Mouse (Mus musculus): ENCODE measurements at regions not wholly inside any gene's neighbourhood (a gene's known extent, or its start where the extent isn't known, plus 50 kb on each side); places are given as distances from the start of the nearest gene placed in this dataset.

DNA sequence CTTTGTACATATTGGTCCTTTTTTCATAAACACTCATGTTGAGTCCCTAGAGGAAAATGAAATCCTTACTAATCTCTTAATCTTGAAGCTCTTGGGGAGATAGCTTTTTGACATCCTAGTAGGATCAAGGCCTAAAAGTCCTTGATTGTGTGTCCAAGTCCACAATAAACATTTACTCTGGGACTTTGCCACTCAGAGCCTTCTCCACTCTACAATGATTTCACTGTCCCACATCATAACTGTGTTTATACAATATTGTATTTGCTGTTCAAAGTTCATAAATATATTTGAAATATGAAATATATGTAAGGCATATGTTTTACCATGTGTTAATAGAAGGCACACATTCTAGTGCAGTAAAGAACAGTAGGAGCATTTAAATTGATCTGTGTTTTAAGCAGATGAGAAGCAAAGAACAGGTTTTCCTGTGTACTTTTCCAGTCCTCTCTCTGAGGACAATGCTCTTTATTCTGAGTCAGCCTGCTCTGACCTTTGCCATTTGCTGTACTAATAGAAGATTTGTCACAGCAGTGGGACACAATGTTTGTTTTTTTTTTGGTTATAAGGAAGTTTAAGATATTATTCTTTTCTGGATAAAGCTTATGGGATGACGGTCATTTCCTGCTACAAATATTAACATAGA is 130.7 kb upstream of the Gprin3 start:
- no peak for DNase-seq

DNA sequence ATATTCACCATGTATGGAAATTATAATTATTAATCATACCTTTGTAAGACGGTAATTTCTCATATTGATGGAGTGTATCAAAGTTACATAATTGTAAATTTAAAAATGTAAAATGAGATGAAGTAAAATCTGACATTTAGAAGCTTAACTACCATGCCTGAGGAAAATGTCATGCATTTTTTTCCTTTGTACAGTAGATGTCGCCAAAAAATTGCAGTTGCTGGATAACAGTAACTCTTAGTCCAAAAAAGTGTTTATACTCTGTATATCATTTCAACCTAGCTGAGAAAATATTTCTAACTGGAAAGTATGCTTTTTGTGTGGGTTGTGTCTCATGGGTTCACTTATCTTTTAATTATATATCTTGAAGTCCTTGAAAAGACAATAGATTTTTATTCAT is 110.9 kb upstream of the Gprin3 start:
- no peak for DNase-seq

DNA sequence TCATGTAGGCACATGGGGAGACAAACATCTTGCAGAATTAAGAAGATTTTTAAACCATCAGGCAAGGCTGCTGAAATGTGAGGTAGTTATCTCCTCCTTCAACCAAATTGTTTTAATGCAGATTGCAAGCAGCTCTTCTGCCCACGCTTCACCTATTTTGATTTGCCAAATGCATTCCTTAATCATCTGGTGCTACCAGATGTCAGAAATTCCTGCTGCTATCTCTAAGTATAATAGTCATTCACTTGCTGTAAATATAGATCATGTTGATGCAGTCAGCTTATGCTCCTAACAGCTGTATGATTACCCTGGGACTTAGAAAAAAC is 98.8 kb upstream of the Gprin3 start:
- no peak for DNase-seq

DNA sequence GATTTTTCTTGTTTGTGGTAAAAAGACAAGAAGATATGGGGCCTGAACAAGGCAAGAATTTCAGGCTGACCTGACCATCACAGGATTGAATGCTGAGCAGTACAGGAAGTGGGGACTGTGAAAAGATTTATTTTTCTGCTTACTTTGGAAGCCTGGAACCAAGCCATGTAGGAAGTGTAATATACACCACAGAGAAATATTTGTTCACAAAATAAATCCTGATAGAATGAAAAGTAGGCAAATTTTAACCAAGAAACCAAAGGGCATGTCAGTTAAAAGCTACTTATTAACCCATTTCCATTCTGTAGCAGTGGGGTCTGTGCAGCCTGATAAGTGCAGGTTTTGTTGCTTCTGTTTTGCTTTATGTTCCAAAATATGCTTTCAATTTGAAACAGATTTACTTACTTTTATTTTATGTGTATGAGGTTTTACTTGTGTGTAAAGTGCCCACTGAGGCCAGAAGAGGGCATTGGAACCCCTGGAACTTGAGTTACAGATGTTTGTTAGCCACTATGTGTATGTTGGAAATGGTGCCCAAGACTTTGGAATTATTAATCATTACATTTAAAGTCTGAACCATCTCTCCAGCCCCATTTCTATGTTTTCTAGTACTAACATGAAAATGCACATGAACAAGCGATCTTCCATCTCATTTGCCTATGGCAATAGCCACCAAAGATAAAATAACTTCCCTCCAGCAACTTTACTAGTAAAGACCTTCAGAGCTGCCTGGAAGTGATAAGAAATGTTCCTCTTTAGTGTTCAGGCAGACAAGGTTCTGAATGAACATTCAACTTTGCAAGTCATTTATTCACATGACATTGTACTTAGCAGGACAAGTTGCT is 98.2 kb upstream of the Gprin3 start:
- DNase-seq = no peak

DNA sequence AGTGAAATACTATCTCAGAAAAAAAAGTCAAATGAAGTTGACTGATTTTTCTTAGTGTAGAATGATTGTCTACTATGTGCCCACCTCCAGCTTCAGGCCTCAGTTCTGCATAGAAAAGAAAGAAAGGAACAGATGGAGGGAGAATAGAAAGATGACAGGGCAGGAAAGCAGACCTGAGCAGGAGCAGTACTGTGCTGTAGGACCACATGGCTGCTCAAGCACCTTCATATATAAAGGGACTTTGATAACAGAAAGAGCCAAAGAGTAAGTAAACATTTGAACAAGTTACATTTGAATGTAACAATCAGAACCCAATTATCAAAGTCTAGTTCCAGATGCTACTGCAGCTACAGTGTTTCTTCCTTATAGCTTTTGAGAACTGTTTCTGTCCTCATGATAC is 96.9 kb upstream of the Gprin3 start:
- no peak for DNase-seq

DNA sequence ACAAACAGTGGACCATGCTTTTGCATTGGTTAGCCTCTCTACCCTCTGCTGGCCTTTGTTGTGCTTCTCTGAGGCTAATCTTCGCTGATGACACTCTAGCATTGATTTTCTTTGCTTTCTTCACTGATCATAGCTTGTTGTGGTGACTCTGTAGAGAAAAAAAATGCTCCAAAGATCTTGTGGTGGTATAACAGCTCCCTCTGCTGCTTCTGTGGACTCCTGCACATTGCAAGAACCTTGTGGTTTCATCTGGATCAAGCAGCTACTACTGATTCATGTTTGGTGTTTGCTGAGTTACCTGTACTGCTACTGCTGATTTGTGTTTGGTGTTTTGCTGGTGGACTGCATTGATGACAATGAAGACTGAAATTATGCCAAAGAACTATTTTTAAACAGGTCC is 74.7 kb upstream of the Gprin3 start:
- no peak for DNase-seq

DNA sequence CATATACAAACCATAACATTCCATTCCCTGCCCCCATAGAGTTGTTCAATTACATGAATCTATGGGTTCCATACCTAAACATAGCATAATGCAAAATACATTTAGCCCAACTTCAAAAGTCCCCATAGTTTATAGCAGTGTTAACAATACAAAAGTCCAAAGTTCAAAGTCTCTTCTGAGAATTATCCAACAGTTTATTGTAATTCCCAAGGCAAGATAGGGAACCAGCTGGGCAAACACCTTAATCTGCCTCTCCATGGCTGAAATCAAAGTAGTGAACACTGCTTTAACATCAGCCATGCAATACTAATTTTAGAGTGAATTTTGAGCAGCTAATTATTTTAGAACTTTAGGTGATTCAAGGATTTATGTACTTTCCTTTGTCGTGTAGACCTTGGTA is 72.7 kb upstream of the Gprin3 start:
- DNase-seq = no peak

DNA sequence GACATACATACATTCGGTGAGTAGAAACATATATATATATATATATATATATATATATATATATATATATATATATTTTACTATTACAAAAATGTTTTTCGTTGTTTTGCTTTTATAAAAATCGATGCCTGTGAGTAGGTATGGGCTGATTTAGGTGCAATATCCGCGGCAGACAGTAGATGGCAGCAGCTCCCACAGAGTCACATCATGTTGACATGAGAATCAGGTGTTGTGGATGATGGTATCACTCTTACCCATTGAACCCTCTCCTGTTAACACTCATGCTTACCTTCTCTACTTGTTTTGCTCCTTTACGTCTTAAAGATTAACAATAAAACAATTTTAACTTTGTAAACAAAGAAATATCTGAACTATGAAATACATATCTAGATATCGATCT is 72.0 kb upstream of the Gprin3 start:
- DNase-seq = peak; percentile 49

DNA sequence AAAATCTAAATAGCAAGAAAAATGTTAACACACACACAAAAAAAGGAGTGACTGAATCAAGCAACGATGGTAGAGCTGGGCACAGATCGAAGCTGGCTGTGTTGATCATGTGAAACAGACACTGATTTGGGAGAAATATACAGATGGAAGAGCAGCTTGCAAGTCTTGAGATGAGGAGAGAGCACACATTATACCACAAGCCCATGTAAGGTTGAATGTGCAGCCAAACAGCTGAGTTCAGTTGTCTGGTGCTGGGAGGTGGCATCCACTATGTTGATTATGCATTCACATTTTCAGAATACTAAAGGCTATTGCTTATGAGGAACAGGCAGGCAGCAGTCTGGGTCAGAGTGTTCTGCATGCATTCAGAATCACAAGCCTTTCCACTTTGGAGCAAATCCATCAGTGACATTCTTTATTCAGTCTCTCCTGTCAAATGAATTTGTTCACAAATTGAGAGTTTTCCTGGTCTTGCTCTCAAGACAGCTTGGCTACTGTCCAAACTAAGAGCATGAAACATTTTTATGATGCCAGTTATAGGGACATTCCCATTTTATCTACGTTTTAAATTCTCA is 63.0 kb upstream of the Gprin3 start:
- DNase-seq = no peak

DNA sequence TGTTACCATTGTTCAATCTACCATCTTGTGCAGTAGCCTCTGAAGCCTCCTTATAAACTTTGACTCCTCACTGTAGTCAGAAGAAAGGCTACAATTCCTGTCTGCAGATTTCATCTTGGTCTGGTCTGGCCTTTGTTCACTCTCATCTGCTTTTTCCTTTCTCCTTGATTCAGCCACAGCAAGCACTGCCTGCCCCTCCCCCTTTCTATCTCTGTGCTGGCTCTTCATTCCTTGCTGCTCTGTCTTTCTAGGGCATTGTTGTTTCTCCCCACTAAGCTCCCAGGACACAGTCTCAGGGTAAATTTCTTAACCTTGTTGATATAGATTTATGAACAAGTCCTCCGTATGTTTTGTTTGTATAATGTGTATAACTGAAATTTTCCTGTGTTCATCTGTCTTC is 62.3 kb upstream of the Gprin3 start:
- DNase-seq = no peak

DNA sequence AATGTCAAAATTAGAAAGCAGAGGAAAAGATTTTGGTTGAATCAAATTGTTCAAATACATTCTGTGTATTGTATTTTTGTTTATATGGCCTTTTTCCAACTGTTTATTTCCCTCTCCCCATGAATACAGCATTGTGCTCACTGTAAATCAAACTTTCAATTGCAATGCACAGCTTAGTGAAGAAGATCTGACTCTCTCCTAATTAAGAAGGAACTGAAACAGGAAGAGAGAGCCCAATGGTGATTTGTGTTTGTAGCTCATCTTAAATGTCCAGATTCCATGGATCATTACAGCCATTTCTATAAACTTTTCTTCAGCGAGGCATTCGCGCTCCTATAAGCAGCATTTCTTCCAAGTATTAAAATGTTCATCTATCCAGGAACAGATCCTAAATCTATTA is 57.9 kb upstream of the Gprin3 start:
- DNase-seq = no peak

DNA sequence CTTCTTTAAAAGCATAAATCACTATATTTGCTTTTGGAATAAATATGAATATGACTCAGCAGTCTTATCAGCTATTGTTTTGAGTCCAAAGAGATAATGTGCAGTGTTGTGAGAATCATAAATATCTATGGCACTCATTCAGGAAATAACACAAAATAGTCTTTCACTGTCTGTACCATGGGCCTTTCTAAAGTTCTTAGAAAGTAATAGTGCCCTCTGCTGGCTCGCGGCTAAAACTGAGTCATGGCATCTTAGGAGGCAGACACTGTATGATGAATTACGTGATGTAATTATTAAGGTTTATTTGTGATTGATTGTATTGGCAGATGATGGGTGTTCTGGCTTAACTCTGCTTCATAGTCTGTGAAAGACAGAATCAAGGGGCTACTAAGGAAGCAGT is 57.5 kb upstream of the Gprin3 start:
- DNase-seq = peak; percentile 8
